Mouse (Mus musculus): ENCODE measurements around the gene Car8.
"Not testable (repeated sequence)": the region's sequence is repeated elsewhere in the genome, so short reads cannot be mapped to it uniquely, and the experiment has no call there.

Car8 gene

GRCm38 (mm10) chr4:8201631-8202030 lies 37.2 kb downstream of the Car8 start:
- no peak for DNase-seq

GRCm38 (mm10) chr4:8200081-8200480 lies 38.8 kb downstream of the Car8 start:
- no peak for DNase-seq

GRCm38 (mm10) chr4:8198033-8198432 lies 40.8 kb downstream of the Car8 start:
- DNase-seq, result no peak

- peak; percentile 31 for DNase-seq
These were observed 48.4 kb downstream of the Car8 start for GRCm38 (mm10) chr4:8190441-8190840.

- DNase-seq, result no peak
These were observed 51.7 kb downstream of the Car8 start for GRCm38 (mm10) chr4:8186921-8187687.

- DNase-seq, result no peak
These were observed 58.3 kb downstream of the Car8 start for GRCm38 (mm10) chr4:8180576-8180975.

- DNase-seq, result no peak
These were observed 84.1 kb downstream of the Car8 start for GRCm38 (mm10) chr4:8154589-8155198.

GRCm38 (mm10) chr4:8153926-8154325 lies 84.9 kb downstream of the Car8 start:
- not testable (repeated sequence) for DNase-seq

GRCm38 (mm10) chr4:8137403-8137802 lies 101.4 kb downstream of the Car8 start:
- DNase-seq, result no peak

GRCm38 (mm10) chr4:8132024-8132423 lies 106.8 kb downstream of the Car8 start:
- DNase-seq, result no peak

- no peak for DNase-seq
These were observed 125.3 kb downstream of the Car8 start for GRCm38 (mm10) chr4:8113558-8113957.

GRCm38 (mm10) chr4:8111891-8112290 lies 127.0 kb downstream of the Car8 start:
- no peak for DNase-seq

GRCm38 (mm10) chr4:8109906-8110567 lies 128.8 kb downstream of the Car8 start:
- no peak for DNase-seq

- DNase-seq, result no peak
These were observed 137.4 kb downstream of the Car8 start for GRCm38 (mm10) chr4:8101466-8101865.

GRCm38 (mm10) chr4:8098084-8098483 lies 140.8 kb downstream of the Car8 start:
- DNase-seq, result peak; percentile 34

- no peak for DNase-seq
These were observed 141.2 kb downstream of the Car8 start for GRCm38 (mm10) chr4:8097683-8098082.

- not testable (repeated sequence) for DNase-seq
These were observed 145.3 kb downstream of the Car8 start for GRCm38 (mm10) chr4:8093566-8093965.
